Mouse (Mus musculus) liver, postnatal 0 days (tissue): ENCODE measurements around the gene Kxd1. TPM values are rescaled to one million over a fixed set of nuclear protein-coding genes. Genes with fewer than 3 reads are reported as not detected.
A peak's percentile ranks its signal among the peaks of the same experiment; 100 is the strongest.
"Not testable (repeated sequence)": the region's sequence is repeated elsewhere in the genome, so short reads cannot be mapped to it uniquely, and the experiment has no call there.

Experiments used
- ATAC-seq: fragments of 200-750 bp; cut with Nextera tagmentation; 2 replicates; pipeline ENCODE4 v1.8.0; 2017; ENCODE audit warnings: mild to moderate bottlenecking, moderate library complexity
- DNase-seq: peaks from one replicate; pipeline ENCODE4 v3.0.0-alpha.2; 2016
- H3K27ac ChIP-seq: fragments of 300-500 bp; sonication (generic); 2 replicates; pipeline ENCODE4 v1.5.1; 2014; ENCODE audit warnings: antibody characterized with exemption, moderate library complexity, mild to moderate bottlenecking, low read depth
- H3K27me3 ChIP-seq: fragments of 300-500 bp; sonication (generic); 2 replicates; pipeline ENCODE4 v1.6.1; 2014; ENCODE audit warnings: low read length, control low read depth, mixed read lengths; ENCODE audit not compliant: insufficient read depth
- H3K36me3 ChIP-seq: fragments of 300-500 bp; sonication (generic); replicated peaks from 2 replicates; pipeline ENCODE4 v1.6.1; 2014; ENCODE audit warnings: mild to moderate bottlenecking, control low read depth, low read length, moderate library complexity, mixed read lengths; ENCODE audit not compliant: insufficient read depth
- H3K4me1 ChIP-seq: fragments of 300-500 bp; sonication (generic); 2 replicates; pipeline ENCODE4 v1.6.1; 2014; ENCODE audit warnings: antibody characterized with exemption, mild to moderate bottlenecking, control low read depth; ENCODE audit not compliant: insufficient read depth
- H3K4me2 ChIP-seq: fragments of 300-500 bp; sonication (generic); 2 replicates; pipeline ENCODE4 v1.6.1; 2014; ENCODE audit warnings: low read depth, mild to moderate bottlenecking, low read length, moderate library complexity, mixed read lengths
- H3K4me3 ChIP-seq: fragments of 300-500 bp; sonication (generic); 2 replicates; pipeline ENCODE4 v1.5.1; 2014; ENCODE audit warnings: low read depth, low read length
- H3K9ac ChIP-seq: fragments of 300-500 bp; sonication (generic); replicated peaks from 2 replicates; pipeline ENCODE4 v1.6.1; 2014; ENCODE audit warnings: mild to moderate bottlenecking, moderate library complexity
- H3K9me3 ChIP-seq: fragments of 300-500 bp; sonication (generic); 2 replicates; pipeline ENCODE4 v1.6.1; 2016; ENCODE audit warnings: mild to moderate bottlenecking, control low read depth, low read length, mixed read lengths
- CTCF ChIP-seq: sonication (generic); IDR thresholded peaks from 2 replicates; pipeline ENCODE4 v1.5.1; 2016; ENCODE audit warnings: antibody characterized with exemption, low read depth
- EP300 ChIP-seq: IDR thresholded peaks from 2 replicates; pipeline ENCODE4 v1.6.1; 2016; ENCODE audit warnings: antibody characterized with exemption, low read depth, mild to moderate bottlenecking
- WGBS: fragments of 180-500 bp; shearing (Covaris S2); extraction: QIAGEN DNeasy Blood & Tissue Kit; methylation state at CpG from one replicate; pipeline ENCODE4 v1.1.7; 2014; ENCODE audit not compliant: insufficient replicate concordance; 5-methylcytosine and 5-hydroxymethylcytosine counted together
- polyA plus RNA-seq: library from polyadenylated mRNA; unstranded; fragments of >200 nt; fragmentation: Nextera tagmentation; extraction: Ambion mirVana; gene quantifications from 2 replicates; pipeline ENCODE4 v1.2.1, GENCODE M21; 2015

Gene Kxd1
- polyA plus RNA-seq, 1 experiment from 2014 or later = 43.1 TPM

GRCm38 (mm10) chr8:70512253-70512903 lies 15.4 kb downstream of the Kxd1 start:
- Histone ChIP-seq H3K4me3 (no peak overlapping the region), H3K27me3 (no peaks in the 10 kb centered on the region), H3K9me3 (no peaks in the 10 kb centered on the region), H3K27ac (peak overlapping the region; percentile 29; the same call in 1 of the 2 replicates), H3K36me3 (peaks cover 36% of the 10 kb centered on the region), H3K4me1 (peaks cover 23% of the 10 kb centered on the region), H3K9ac (no peak overlapping the region), H3K4me2 (no peak overlapping the region)
- DNase-seq (no peak), ATAC-seq (no peak)
- TF ChIP-seq CTCF = no peak
- TF ChIP-seq EP300 = no peak
- WGBS = 65% methylated on average over 11 of the region's 11 CpGs

GRCm38 (mm10) chr8:70511770-70512169 lies 16.0 kb downstream of the Kxd1 start:
- Histone ChIP-seq H3K4me1 (peaks cover 23% of the 10 kb centered on the region), H3K27ac (peak overlapping the region; percentile 29), H3K4me2 (peak overlapping the region; percentile 92), H3K9ac (no peak overlapping the region), H3K9me3 (no peaks in the 10 kb centered on the region), H3K36me3 (peaks cover 36% of the 10 kb centered on the region), H3K27me3 (no peaks in the 10 kb centered on the region), H3K4me3 (peak overlapping the region; percentile 74; the same call in 1 of the 2 replicates)
- ATAC-seq (no peak), DNase-seq (no peak)
- TF ChIP-seq EP300 (no peak), CTCF (no peak)
- 87% methylated on average over 2 of the region's 2 CpGs for WGBS

GRCm38 (mm10) chr8:70511174-70511573 lies 16.6 kb downstream of the Kxd1 start:
- WGBS = 41% methylated on average over 6 of the region's 6 CpGs
- Histone ChIP-seq H3K4me3 (peak overlapping the region; percentile 74), H3K9ac (peak overlapping the region; percentile 92), H3K4me2 (peak overlapping the region; percentile 92), H3K27ac (peak overlapping the region; percentile 98), H3K4me1 (peaks cover 23% of the 10 kb centered on the region), H3K36me3 (peaks cover 32% of the 10 kb centered on the region)
- H3K9me3 ChIP-seq, ATAC-seq, DNase-seq, H3K27me3 ChIP-seq: not testable (repeated sequence)

- Histone ChIP-seq H3K4me1 (peaks cover 31% of the 10 kb centered on the region), H3K27me3 (no peaks in the 10 kb centered on the region), H3K4me2 (peak within 1 kb of the TSS; percentile 92), H3K4me3 (peak within 1 kb of the TSS; percentile 74), H3K9ac (peak within 1 kb of the TSS; percentile 92), H3K27ac (peak within 1 kb of the TSS; percentile 98), H3K36me3 (peaks cover 31% of the 10 kb centered on the region), H3K9me3 (no peaks in the 10 kb centered on the region)
- 0 out of 2 replicates have a peak, but pooled peaks have one; percentile 12 for TF ChIP-seq CTCF
- TF ChIP-seq EP300 = 0 out of 2 replicates have a peak, but pooled peaks have one; percentile 51
- DNase-seq (peak; percentile 96), ATAC-seq (peak; percentile 83)
- WGBS = under 1% methylated on average over 54 of the region's 74 CpGs
Measured at GRCm38 (mm10) chr8:70510228-70510915, 17.4 kb downstream of the Kxd1 start, which contains the start of gene Uba52. Gene Uba52, minus strand, starts transcription at chr8:70510801.

GRCm38 (mm10) chr8:70509281-70509952 lies 18.3 kb downstream of the Kxd1 start:
- Histone ChIP-seq H3K27ac (peak overlapping the region; percentile 98), H3K4me2 (peak overlapping the region; percentile 92), H3K4me1 (peaks cover 31% of the 10 kb centered on the region), H3K27me3 (no peaks in the 10 kb centered on the region), H3K36me3 (peaks cover 29% of the 10 kb centered on the region), H3K9me3 (no peaks in the 10 kb centered on the region), H3K4me3 (peak overlapping the region; percentile 74), H3K9ac (peak overlapping the region; percentile 92)
- no peak for ATAC-seq
- WGBS = 5% methylated on average over 25 of the region's 25 CpGs
- TF ChIP-seq CTCF = no peak
- no peak for TF ChIP-seq EP300
- DNase-seq = no peak

GRCm38 (mm10) chr8:70507027-70507393 lies 20.7 kb downstream of the Kxd1 start:
- TF ChIP-seq EP300 (no peak), CTCF (no peak)
- peak overlapping the region; percentile 89; the same call in 1 of the 2 replicates for H3K27ac ChIP-seq

More at GRCm38 (mm10) chr8:70507027-70507393, 20.7 kb downstream of the Kxd1 start:
- Histone ChIP-seq H3K36me3 (peaks cover 15% of the 10 kb centered on the region), H3K4me2 (peak overlapping the region; percentile 81; the same call in 1 of the 2 replicates), H3K9me3 (no peaks in the 10 kb centered on the region), H3K27me3 (peaks cover 10% of the 10 kb centered on the region), H3K4me3 (peak overlapping the region; percentile 73; the same call in 1 of the 2 replicates), H3K9ac (peak overlapping the region; percentile 75), H3K4me1 (peaks cover 29% of the 10 kb centered on the region)
- ATAC-seq (no peak), DNase-seq (no peak)
- WGBS = 64% methylated on average over 5 of the region's 5 CpGs
